Mouse (Mus musculus) ovary, postnatal 10 days (tissue): Measurements from ENCODE around the gene Mydgf.

Source experiments
- DNase-seq: peaks from one replicate; pipeline ENCODE4 v3.0.0; 2022; ENCODE audit warnings: low spot score

Gene Mydgf

DNA sequence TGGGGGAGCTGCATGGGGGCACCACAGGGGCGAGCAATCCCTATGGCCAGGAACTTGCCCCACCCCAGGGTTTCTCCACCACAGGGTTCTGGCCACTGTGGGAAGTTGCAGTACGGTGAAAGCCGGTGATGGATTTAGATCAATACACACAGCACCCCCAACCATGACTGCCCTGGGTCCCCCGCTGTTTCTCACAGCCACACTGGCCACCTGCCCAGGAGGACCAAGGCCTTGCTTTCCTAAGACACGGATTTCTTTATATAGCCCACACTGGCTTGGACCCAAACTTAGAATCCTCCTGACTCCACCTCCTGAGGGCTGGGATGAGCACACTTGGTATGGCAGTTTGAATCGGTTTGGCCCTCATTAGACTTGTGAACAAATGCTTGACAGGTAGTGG lies 7.5 kb upstream of the Mydgf start:
- DNase-seq, result no peak

DNA sequence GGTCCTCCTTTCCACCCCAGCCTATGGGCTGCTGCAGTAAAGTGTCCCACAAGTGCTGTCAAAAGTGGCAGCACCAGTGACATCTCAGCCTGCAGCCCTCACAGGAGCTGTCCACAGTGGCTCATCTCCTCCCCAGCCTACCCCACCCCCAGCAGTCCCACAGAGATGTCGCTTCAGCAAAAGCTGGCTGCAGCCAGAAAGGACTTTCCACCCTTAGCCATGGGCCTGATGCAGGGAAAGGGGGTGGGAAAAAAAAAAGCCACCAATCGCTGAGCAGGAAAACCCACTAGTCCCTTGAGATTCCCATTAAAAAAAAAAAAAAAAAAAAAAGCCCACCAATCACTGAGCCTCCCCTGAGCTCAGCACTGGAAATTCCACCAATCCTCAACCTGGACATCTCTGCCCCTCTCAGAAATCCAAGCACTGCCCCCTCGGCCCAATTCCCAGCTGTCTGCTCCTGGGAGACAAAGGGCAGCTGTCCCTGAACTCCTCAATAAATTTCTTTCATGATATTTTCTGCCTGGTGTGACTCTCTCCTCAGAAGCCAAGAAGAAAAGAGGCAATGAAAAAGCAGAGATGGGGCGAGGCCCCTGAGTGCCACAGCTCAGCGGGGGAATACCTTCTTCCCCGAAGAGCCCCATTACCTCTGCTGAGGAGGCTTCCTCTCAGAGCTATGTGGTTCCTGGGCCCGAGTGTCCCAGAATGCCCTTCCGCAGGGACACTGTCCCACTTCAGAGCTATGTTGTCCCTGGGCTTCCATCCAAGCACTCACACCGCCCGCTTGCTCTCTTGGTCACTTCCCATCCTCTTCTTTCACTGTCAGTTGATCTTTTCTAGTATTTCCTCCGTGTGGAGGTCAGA lies 1.8 kb upstream of the Mydgf start:
- DNase-seq, result peak; percentile 19

DNA sequence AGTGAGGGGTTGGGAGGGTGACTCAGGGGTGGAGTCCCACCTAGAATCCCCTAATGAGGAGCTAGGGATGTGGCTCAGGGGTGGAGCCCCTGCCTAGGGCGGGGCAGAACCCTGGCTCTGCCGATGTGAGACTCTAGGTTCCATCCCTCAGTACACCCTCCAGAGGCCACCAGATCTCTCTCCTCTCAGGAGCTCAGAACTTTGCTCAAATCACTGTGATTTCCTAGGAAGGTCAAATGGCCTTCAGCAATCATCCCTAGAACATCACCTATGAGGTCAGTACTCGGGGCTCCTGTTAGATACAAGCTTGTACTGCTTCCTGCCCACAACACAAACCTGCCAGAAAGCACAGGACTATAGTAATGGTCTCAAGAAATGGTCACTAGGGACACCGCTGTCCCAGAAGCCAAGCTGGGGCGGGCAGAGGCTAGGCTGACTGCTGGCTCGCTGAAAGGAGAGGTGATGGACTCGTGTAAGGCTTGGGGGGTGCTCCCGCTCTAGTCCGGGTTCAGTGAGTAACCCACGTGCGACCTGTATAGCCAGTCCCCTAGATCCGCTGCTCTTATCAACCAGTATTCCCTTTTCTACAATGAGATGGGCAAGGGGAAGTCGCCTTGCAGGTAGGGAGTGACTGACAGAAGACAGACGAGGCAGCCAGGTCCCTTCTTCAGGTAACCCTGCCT lies 604 bp downstream of the Mydgf start:
- no peak for DNase-seq

DNA sequence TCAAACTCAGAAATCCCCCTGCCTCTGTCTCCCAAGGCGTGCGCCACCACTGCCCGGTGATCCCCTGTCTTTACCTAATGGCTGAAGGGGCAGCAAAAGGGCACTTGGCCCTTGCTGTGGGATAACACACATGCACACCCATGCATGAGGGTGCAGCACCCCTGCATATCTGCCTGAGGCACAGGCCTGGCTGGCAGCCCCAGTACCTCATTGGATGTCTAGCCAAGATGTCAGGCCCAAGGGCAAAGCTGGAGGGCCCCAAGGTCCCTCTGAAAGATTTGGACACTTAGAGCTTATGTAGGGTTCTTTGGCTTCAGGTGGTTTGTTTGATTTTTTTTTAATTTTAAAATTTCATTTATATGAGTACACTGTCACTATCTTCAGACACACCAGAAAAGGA lies 8.3 kb downstream of the Mydgf start:
- DNase-seq, result no peak

DNA sequence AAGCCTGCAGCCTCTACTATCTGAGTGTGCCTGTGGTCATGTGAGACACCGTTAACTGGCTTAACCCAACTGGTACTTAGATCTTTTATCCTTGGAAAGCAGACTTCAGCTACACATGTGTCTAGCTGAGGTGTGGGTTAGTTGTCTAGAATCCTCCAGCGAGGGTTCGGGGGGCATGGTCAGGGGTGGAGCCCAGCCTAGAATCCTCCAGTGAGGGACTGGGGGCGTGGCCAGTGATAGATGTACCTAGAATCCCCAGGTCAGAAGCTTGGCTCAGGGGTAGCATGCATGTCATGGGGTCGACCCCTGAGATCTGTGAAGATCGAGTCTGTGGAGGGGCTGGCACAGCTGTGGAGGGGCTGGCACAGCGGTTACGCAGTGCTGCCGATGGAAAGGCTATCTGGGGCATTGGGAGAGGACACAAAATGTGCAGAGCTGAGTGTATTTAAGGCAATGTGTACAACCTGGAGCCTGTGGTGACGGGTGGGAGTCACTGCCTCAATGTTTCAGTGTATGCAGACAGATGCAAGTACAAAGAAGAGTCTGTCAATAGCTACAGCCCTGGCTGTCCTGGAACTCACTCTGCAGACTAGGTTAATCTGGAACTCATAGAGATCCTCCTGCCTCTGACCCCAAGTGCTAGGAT lies 10.2 kb downstream of the Mydgf start:
- no peak for DNase-seq

DNA sequence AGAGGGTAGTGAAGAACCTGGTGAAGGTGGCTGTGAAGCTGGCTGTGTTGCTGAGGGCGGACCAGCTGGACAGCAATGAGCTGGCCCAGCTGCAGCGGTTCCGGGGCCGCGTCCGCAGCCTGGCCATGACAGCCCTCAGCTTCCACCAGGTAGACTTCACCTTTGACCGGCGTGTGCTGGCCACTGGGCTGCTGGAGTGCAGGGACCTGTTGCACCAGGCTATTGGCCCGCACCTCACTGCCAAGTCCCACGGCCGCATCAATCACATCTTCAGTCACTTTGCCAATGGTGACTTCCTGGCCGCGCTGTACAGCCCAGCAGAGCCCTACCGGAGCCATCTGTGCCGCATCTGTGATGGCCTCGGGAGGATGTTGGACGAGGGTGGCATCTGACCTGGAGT lies 11.8 kb downstream of the Mydgf start:
- no peak for DNase-seq

DNA sequence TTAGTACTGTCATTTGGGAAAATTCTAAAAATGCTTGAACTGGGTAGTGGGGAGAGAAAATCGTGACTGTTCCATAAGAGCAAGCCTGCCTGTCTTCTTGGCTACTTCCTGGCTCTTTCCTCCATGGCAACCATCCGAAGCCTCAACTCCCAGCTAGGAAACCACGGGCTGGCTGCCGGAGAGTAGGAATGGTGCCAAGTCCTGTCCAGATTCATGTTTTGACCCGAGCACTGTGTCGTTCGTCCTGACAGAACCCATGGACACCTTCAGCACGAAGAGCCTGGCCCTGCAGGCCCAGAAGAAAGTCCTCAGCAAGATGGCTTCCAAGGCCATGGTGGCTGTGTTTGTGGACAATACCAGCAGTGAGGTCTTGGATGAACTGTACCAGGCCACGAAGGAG lies 12.3 kb downstream of the Mydgf start:
- DNase-seq, result no peak

DNA sequence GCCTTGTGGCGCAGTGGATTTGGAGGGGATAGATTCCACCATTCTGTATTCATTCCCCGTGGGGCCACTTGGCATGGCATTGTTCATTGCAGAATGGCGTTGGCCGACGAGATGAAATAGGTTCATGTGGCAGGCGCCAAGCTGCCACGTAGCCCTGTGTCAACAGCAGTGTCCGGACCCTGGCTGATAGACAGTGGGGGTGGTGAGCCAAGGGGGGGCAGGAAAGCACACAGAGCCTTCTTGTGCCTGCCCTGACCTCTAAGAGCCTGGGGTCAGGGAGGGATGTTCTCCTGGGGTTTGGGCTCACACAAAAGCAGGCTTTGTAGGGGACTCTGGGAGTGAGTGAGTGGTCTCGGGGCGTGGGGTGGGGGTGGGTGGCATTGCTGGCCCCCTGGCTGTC lies 13.1 kb downstream of the Mydgf start:
- DNase-seq, result no peak

DNA sequence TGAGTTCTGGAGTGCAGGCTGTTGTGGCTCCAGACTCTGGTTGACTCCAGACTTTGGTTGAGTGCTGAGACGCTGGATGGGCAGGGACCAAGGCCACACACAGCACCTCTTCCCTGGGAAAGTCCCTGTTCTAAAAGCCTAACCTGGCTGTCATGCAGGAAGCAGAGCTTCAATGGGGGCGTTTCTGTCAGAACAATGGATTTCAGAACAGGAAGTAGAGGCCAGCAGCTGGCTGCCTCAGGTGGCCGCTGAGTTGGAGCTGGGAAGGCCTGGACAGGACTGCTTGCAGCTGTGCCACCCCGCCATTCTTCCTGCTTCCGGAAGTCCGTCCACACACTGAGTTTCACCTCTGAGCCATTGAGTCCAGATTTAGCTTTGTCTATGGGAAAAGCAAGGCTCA lies 13.9 kb downstream of the Mydgf start:
- DNase-seq, result no peak

DNA sequence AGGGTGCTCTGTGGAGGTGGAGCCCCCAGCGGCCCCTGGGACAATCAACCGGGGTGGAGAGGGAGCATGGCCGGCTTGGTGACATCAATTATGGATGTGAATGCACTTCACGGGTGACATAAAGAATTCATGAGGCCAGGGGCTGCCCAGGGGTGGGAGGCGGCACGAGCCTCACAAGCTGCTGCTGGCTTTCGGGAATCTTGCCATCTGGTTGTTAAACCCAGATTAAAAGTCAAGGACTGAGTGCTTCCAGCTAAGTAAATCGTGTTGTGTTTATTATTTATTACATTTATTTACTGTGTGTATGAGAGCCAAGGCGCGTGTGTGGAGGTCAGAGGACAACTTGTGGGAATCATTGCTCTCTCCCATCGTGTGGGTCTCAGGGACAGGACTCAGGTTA lies 18.0 kb downstream of the Mydgf start:
- DNase-seq, result no peak

DNA sequence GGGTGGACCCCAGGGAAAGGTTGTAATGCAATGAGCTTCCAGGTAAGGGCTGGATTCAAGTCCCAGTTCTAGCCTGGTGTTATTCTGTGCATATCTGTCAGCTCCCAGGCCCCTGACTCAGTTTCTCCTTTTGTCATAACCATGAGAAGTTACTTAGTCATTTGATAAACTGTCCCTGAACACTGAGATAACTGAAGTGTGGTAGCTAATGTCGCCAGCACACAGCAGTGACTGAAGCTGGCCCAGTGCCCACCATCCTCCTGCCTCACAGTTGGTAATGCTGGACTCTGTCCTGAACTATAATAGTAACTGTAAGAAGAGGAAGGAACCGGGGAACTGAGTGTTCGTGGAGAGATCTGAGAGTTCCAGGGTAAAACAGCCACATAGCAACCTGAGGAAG lies 19.2 kb downstream of the Mydgf start:
- DNase-seq, result no peak

DNA sequence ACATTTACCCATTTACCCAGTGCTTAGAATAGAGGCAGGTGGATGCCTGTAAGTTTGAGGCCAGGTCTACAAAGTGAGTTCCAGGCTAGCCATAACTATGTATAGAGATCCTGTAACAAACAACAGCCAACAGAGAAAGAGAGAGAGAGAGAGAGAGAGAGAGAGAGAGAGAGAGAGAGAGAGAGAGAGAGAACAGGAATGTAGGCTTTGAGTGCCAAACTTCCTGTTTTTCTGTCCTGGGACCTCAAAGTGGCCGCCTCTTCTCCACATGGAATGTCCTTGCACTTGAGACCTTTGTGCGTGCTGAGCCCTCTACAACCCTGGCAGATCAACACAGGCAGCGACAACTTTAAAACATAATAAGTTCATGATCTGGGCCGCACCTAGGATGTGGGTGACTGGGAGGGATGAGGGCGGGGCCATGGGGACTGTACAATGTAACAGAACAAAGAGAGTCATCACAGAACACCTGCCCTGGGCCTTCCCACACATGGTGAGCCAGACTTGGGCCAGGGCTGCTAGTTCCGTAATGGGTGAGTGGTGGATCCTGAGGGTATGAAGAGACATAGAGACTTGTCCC lies 20.1 kb downstream of the Mydgf start:
- no peak for DNase-seq

DNA sequence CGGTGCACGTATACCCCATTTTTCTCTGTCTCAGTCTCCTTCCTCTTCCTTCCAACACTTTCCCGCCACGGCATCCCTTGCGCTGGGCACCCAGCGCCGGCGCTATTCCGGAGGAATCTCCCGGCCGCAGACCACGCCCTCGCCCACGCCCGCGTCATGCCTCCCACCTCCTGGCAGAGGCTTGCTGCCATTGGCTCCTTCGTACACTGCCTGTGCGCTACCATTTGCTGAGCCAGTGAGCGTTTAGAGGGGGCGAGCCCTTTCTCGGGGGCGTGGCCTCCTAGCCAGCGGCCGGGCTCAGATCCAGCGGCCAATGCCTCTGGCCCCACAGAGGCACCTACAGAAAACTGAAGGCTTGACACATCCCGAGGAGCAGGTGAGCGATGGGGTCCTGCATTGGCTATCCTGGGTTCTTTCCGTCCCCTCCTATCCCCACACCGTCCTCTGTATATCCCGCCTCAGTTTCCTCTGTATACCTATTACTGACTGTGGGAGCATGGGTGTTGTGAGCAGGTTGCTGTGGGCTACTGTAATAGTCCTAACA lies 21.4 kb downstream of the Mydgf start, which contains the start of gene Tnfaip8l1:
Gene Tnfaip8l1 (plus strand): TSS at position 247 of the 544 bp plus-strand sequence.
- peak; percentile 75 for DNase-seq

DNA sequence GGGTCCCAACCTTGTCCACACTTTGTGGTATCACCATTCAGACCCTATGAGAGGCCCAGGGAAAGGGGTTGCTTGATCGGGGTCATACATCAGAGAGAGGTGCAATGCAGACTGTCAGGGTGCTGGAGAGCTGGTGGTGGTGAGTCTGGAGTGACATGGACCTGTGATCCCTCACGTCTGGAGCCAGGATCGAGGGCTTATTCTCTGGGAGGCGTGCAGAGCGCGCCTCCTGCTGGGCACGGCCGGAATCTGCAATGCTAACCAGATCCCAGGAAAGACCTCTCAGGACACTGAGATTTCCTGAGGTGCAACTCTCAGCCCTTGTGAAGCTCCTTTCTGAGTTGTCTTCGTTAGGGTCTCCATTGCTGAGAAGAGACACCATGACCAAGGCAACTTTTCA lies 24.0 kb downstream of the Mydgf start:
- DNase-seq, result no peak

DNA sequence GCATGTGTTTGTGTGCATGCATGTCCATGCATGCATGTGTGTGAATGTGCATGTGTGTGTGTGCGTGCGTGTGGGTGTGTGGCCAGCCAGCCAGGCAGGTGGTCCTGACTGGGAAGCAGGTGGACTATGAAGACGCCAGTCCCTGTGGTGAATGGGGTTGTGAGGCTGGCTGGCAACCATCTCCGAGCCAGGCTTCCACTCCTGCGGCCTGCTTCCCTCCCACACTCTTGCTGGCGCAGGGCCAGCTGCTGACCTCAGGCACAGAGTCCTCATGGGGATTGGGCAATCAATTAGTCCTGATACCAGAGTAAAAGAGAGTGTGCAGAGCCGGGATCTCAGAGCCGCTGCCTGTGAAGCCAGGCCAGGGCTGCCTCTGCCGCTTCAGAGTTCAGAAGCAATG lies 30.1 kb downstream of the Mydgf start:
- no peak for DNase-seq

DNA sequence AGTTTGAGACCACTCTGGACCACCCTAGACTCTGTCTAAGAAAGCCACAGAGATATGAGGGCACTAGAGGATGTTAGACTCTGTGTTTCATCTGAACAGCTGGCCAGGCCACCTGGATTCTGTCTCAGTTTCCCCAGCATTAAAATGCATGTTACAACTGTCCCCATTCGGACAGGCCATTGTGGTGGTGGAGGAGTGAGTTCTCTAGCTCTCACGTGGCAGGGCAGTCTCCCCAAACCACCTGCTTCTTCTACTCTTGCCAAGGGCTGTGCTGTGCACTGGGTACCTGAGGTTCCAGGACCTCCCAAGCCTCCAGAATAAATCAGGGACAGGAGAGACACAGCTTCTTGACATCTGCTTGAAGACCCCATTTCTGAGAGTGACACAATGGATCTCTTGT lies 33.8 kb downstream of the Mydgf start:
- DNase-seq, result no peak

DNA sequence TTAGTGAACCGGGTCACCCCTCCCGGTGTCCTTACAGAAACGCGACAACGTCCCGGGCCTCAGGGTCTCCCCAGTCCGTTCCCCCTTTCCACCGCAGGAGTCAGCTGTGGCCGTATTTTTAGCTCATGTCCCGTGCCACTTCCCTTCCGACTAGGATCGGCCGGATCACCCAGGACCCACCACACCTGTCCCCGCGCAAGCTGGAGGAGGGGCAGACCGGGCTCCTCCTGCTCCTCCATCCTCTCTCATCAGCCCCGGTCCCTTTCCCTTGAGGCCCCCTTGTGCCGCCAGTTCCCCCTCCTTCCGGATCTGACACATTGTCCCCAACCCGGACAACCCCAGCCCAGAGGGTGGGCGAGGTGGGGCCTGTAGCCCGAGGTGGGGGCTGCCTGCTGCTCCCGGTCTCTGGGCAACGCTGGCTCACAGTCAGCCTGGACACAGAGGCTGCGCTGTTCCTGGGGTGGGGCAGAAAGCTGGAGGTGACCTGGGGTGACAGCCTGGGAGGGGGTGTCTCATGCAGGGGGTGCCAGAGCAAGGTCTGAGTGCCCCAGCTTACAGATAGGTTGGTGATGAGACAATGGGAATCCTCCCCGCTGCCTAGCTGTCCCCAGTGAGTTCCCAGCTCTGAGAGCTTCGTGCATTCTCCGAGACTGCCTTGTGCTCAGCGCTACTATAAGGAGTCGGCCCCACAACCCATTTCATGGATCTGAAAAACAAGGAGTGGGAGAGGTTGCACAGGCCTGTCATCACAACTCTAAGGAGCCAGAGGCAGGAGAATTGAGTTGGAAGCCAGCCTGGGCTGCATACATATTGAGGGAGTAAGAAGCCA lies 34.7 kb downstream of the Mydgf start:
- DNase-seq, result no peak

DNA sequence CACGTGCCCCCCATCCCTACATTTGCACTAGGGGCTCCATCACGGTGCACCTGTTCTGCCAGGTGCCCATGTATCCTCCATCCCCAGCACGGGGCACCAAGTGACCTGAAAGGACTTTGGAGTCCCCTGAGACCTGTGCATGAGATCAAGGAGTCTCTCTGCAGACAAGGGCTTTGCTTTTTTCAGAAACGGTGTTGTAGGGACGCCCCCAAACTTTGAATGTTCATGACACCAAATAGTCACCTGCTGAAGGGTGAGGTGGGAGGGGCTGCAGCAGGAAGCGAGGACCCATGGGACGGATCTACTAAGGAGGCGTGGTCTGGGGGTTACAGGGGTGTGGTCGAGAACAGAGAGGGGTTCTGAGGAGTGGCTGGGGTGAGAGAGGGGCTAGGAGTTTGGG lies 35.4 kb downstream of the Mydgf start:
- DNase-seq, result no peak

DNA sequence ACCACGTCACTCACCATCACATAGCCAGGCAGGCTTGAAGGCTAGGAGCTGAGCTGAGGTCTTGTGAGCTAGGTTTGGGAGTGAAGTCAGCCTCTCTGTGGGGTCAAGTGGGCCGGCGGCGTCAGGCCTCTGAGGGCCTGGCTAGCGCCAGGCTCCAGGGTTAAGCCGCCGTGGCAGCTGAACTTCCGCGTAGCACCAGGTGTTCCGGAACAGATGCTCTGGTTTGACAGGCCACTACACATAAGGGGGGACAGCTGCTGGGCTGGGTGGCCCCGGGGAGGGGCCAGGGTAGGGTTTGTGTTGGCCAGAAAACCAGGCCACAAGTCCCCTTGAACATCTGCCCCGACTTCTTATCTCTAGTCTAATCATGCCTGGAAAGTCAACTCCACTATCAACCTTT lies 36.3 kb downstream of the Mydgf start:
- DNase-seq, result no peak

DNA sequence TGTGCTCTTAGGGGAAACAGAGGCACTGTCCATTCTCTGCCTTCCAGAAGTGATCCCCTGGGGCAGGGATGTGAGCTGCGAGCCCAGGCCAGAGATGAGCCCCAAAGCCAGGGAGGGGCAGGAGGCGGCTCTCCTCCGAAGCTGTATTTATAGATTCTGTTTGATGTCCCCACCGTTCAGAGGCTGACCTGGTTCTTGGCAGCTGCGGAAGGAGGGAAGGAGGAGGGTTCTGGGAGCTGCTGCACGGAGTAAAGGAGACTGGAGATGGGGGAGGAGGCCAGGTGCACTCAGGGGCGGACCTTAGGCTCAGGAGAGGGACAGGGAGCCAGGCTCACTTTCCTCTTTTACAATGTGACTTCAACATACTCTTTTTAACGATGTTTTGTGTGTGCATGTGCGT lies 37.6 kb downstream of the Mydgf start:
- no peak for DNase-seq

DNA sequence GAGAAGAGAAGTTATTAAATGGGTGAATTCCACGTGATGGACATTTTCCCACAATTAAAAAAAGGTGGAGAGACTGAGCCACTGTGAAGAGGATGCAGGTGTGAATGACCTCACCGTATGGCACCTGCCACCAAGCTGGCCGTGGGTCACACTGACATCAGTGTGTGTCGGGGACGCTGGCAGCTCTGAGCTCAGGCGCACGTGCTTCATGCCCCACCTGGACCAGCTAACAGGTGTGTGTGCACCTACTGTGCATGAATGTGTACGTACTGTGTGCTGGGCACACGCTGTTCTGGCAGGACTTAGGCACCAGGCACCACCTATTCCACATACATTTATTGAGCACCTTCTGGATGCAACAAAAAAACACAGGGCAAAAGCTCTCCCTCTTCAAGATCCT lies 39.2 kb downstream of the Mydgf start:
- DNase-seq, result no peak
